Mouse (Mus musculus): ENCODE data around the gene Tmem56.

DNA sequence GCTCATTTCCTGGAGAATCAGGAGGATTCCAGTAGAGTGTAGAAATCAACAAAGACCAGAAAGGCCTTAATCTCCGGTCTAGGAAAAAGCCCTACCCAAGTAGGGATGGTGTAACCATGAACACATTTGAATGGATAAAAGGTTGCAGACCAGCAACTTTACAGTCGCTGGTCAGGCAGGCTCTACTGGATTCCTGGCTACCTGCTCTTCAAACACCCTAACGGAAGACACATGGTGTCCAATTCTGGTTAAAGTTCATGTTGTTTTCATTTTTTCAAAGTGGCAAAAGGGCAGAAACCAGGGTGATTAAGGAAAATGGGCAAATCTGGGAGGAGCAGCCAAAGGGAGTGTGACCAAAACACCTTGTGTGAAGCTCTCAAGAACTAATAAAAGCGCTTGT, 5.9 kb downstream of the Tmem56 start:
- TF ChIP-seq GATA1 (IDR thresholded peaks at IDR 0.05; ENCODE audit: borderline replicate concordance, low read length): no peak
- TF ChIP-seq FLI1 (IDR thresholded peaks at IDR 0.05; ENCODE audit: low read length): no peak
